Mouse (Mus musculus) heart, postnatal 36 days (tissue): ENCODE measurements at regions not wholly inside any gene's neighbourhood (a gene's known extent, or its start where the extent isn't known, plus 50 kb on each side); places are given as distances from the start of the nearest gene placed in this dataset.

Experiments
- DNase-seq, 2 experiments: peaks; one replicate each; pipeline ENCODE4 v3.0.0; 2021 to 2022
- intact Hi-C: fragments of 180-260 bp; cut with DNase I; formaldehyde crosslinking; loops from one replicate; pipeline ENCODE4 v1.15.1; 2025

DNA sequence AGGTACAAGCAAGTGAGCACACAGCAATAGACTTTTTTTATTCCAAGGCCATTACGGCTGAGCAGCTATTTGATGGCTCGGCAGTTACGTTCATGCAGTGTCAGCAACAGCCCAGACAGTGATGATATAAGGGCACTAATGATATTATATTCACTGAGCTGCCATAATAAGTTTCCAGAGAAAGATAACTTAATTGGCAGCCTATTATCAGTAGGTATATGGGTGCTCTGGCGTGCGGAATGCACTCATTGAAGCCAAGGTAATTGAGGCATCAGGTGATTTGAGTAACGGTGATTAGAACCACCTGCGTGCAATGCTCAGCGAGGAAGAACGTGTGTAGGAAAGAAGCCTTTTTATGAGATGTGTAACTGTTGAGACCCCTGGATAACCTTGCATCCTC, 358.0 kb downstream of the Cenpc1 start:
- intact Hi-C loops, result no loop called here
- no peak for DNase-seq

DNA sequence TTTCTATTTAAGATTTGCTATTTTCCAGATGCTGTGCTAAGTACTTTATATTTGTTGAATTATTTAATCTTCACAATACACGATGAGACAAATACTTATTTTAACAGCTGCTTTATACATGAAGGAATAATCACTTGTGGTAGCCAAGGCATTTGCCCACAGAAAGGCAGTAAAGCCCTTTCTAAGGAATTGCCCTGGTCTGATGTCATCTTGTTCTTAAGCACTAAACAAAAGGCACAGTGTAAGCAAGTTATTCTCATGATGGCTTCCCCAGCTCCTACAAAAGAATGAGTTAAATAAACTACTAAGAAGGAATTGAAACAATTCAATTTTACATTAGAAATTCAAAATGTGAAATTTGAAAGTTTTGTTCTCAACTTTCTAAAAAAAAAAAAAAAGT, 358.8 kb downstream of the Cenpc1 start:
- intact Hi-C loops, result no loop called here
- no peak for DNase-seq

GRCm38 (mm10) chr5:85706084-85706483, 359.3 kb downstream of the Cenpc1 start:
- intact Hi-C loops, result no loop called here

DNA sequence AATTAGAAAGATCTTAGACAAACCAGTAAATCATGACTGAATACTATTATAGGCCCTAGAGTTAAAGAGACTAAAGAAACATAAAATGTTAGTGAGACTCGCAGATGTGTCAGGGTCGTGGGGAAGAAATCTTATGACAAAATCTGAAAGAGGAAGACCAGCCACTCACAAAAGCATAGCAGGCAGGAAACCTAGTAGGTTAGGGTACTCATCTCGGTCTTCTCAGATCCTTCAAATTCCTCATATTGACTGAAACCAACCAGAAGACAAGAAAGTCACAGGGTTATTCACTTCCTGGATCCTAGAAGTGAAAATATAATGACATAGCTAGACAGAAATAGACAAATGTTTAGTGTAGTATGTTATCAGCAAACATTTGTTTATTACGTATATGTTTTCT, 387.5 kb downstream of the Cenpc1 start:
- no peak for DNase-seq
- intact Hi-C loops, result no loop called here

More at GRCm38 (mm10) chr5:85706084-85706483, 359.3 kb downstream of the Cenpc1 start:
- DNase-seq, result no peak

- no peak for DNase-seq
- intact Hi-C loops, result no loop called here
Measured at GRCm38 (mm10) chr5:85671121-85671520, 394.3 kb downstream of the Cenpc1 start.

DNA sequence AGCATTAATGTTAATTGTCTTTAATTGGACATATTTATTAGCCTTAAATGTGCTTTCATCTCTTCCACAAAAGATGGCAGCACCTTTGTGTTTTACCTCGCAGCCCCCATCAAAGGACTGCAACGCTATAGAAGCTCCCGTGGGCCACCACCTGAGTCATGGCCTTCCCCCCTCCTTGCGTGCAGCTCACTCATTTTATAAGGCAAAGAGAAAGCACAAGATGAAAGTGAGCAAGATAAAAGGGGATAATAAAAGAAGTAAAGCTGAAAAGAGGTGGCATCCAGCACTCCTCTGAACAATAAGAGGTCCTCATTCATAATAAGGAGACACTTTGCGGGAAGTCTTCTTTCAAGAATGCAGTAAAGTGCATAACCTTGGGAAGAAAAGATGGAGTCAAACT, 403.9 kb downstream of the Cenpc1 start:
- no peak for DNase-seq

GRCm38 (mm10) chr5:85621078-85621477, 444.3 kb downstream of the Cenpc1 start:
- intact Hi-C loops, result no loop called here
- no peak for DNase-seq

More for the DNA sequence above, 403.9 kb downstream of the Cenpc1 start:
- intact Hi-C loops, result no loop called here

DNA sequence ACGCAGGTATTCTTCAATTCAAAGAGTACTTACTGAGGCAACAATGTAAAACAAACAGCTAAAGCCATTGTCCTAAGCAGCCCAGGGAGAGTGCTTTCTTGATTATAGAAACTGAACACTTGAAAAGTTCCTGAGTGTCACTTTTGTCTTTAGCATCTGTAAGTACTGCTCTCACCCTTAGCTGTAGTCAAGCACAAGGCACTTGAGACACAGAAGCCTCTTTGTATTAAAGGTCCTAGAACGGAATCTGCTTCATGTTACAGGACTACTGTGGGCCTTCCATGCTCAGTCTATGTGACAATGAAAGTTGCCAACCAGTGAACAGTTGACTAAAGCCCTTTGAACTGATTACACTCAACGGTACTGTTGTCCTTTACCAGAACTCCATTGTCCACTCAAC, 450.6 kb downstream of the Cenpc1 start:
- intact Hi-C loops, result no loop called here
- no peak for DNase-seq

DNA sequence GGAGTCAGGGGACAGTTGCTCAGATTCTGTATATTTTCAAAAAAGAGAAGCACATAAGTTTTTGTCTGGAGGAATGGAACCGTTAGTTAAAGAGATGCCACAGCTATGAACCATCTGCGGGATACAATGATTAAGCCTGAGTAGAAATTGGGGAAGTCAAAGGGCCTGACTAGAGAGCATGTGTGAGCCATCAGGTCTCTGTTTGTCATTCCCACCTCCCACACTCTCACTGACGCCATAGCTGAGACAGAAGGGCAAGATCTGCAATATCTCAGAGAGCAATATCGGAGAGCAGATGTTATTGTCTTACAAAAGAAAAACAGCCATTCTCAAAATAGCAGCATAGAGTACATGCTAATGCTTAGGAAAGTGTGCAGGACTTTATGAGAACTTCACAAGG, 452.8 kb downstream of the Cenpc1 start:
- intact Hi-C loops, result no loop called here
- no peak for DNase-seq

- intact Hi-C loops, result no loop called here
- no peak for DNase-seq
Measured at GRCm38 (mm10) chr5:85609104-85609503, 456.3 kb downstream of the Cenpc1 start.

- intact Hi-C loops, result no loop called here
- DNase-seq, result no peak
Measured at GRCm38 (mm10) chr5:85598164-85598563, 467.2 kb downstream of the Cenpc1 start.

GRCm38 (mm10) chr5:85595082-85595447, 470.3 kb downstream of the Cenpc1 start:
- intact Hi-C loops, result no loop called here
- DNase-seq, result no peak

DNA sequence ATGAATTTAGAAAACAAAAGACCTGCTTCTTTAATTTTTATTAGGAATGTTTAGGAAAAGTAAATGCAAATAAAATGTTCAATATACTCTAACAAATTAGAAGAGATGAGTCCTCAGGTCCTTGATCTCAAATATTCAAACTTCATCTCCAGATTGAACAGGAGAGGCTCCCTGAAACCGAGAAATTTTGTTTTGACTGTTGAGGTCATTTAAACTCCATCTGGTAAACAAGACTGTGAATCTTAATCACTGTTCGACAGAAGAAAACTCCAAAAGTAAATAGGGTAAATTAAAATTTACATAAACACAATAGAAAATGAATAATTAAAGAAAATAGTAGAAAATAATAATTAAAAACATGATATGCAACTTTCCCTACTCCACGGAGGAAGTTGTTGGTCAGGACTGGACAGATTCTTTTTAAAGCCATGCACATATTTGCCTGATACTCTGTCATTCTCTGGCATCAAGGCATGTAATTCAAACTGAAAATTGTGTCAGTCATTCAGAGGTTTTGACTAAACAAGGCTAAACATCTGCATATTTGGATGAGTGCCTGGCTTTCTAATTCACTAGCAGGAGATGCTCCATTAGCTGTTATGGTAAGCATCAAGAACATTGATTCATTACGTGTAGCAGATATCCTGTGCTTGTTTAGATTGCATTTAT, 470.8 kb downstream of the Cenpc1 start:
- intact Hi-C loops, result no loop called here
- DNase-seq, result no peak

- intact Hi-C loops, result no loop called here
- no peak for DNase-seq
Measured at GRCm38 (mm10) chr5:85592236-85592635, 473.1 kb downstream of the Cenpc1 start.

DNA sequence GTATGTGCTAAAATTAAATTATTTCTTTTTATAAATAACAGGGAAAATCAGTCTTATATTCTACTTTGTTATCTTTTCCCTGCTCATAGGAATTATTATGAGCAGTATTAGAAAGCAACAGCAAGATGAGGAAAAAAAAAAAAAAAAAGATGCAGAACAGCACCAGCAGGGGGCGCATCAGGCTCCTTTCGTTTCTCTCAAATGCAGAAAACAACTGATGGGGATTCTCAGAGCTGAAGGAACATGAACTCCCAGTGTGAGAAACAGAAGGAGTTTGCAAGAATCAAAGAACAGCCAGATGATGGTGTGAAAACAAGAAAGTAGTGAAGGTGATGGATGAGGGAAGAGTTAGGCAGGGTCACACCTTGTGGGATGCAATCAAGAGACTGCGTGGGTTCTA, 478.7 kb downstream of the Cenpc1 start:
- intact Hi-C loops, result loop anchor here (2.0 kb wide), 1 partner anchor 406 kb away; no protein-coding TSS in a partner anchor

GRCm38 (mm10) chr5:85572531-85572930, 492.9 kb downstream of the Cenpc1 start:
- DNase-seq, result no peak
- intact Hi-C loops, result no loop called here

More for the DNA sequence above, 478.7 kb downstream of the Cenpc1 start:
- peak in 1 of 2 experiments; percentile 13 for DNase-seq

DNA sequence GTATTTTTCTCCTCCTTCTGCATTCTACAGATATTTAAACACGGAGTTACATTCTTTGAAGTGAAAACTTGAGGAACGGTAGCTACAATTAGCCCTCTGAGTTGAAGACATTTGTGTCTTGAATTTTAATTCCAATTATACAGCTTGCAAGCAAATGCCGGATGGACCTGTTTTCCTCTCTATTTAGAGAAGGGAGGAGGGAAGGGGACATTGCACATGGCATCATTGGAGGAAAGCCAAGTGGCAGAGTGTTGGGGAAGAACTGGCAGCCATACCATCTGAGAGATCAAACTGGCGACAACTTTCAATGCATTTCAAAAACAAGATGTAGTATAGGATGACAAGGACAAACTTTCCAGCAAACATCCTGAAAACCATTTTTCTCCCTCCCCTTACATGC, 493.4 kb downstream of the Cenpc1 start:
- DNase-seq, result no peak
- intact Hi-C loops, result no loop called here

DNA sequence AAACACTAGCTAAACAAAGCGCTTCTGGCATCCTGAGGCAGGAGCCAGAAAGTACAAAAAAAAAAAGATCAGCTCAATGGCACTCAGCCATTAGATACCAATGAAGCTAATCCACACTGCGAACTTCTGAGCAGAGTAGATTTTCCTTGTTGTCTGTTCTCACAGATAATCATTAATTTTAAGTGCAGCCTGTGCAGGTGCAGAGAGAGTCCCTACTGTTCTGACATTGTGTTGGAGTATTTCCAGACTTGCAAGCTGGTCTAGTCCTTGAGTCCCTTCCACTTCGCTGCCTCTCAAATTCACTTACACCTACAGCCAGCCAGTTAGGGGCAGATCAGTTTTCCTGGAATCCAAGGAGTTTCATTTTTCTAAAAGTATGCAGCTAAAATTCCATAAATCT, 494.0 kb downstream of the Cenpc1 start:
- intact Hi-C loops, result no loop called here
- DNase-seq, result no peak

DNA sequence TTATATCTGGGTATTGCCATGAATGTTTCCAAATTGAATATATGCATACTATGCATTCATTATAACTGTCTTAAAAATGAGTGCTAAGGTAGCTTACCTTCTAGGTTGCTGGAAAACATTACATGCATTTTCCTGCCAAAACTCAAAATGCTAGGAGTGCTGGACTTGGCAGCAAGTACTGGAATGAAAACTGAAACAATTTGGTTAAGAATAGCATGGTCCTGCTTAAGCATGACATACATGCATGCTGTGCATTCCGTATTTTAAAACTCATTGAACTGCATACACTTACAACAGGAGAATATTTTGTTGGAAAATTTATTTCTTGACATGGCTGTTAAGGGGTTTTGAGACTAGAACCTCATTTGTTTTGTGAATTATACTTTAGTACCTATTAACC, 529.1 kb downstream of the Cenpc1 start:
- no peak for DNase-seq
- intact Hi-C loops, result no loop called here

GRCm38 (mm10) chr5:85525385-85526194, 539.8 kb downstream of the Cenpc1 start:
- intact Hi-C loops, result no loop called here

DNA sequence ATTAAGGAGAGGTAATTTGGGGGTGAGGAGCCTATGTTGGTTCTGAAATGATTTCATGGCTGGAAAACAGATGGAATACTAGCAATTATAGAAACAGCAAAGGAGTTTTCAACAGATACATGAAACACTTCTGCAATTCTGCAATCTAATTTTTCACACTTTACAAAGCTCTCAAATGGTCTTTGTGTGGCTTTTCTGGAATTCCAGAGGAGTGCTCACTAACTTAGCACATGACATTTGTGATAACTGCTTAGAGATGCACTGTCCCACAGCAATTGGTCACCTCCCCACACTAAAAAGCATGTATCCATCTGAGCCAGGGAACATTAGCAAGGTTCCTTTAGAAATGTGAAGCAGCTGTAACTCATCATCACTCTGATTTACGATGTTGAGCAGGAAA, 560.1 kb downstream of the Cenpc1 start:
- intact Hi-C loops, result no loop called here
- DNase-seq, result no peak

More at GRCm38 (mm10) chr5:85525385-85526194, 539.8 kb downstream of the Cenpc1 start:
- no peak for DNase-seq

DNA sequence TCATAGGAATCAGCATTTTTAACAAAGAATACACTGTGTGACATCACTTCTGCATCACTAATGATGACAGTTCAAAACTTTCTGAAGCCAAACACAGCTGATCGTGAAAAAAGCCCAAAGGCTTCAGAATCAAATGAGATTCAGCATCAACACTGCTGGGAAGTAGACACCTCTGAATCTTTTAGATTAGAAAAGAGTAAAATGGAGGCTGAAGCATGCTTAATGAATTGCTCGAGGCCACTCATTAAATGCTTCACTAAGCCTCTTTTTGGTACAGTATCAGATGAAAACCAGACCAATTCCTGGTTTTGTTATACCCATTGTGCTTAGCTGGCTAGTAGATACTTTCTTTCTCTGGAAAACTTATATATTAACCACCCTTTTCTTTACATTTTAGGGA, 568.1 kb downstream of the Cenpc1 start:
- DNase-seq, result no peak
- intact Hi-C loops, result no loop called here
